Mouse (Mus musculus): ENCODE results near the gene Hist1h2bl. TPM values are rescaled to one million over a fixed set of nuclear protein-coding genes. Genes with fewer than 3 reads are reported as not detected.
"Not testable (repeated sequence)": the region's sequence is repeated elsewhere in the genome, so short reads cannot be mapped to it uniquely, and the experiment has no call there.

Gene Hist1h2bl
- total RNA-seq, 2 experiments from 2014 or later = 79.9 to 84.7 TPM

GRCm38 (mm10) chr13:21727948-21728572 lies 12.1 kb upstream of the Hist1h2bl start:
- intact Hi-C loops (cut with DNase I; ENCODE audit: low total_unique reads) = no loop called here
- DNase-seq = no peak

GRCm38 (mm10) chr13:21722993-21723836 lies 7.3 kb upstream of the Hist1h2bl start:
- intact Hi-C loops (cut with DNase I; ENCODE audit: low total_unique reads) = no loop called here
- no peak for DNase-seq

DNA sequence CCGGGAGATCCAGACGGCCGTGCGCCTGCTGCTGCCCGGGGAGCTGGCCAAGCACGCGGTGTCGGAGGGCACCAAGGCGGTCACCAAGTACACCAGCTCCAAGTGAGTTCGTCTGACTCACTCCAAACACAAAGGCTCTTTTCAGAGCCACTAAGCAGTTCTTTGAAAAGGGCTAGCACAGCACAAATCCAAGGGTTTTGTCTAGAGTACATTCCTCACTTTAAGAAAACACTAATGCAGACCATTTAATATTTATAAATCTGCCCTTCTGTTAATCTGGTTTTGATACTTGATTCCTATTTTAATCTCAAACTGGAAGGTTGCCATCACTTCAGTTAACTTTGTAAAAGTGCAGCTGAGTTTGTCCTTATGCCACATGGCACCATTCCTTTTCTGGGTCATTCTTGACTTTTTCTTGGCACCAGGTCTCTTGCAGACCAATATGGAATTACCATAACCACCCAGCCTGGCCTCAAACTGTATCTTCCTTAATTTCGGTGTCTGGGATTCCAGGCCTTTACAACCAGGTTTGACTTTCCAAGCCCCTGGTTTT lies 6.5 kb upstream of the Hist1h2bl start:
- intact Hi-C loops (cut with DNase I; ENCODE audit: low total_unique reads) = no loop called here
- DNase-seq = no peak

GRCm38 (mm10) chr13:21721757-21722372 lies 5.9 kb upstream of the Hist1h2bl start, which contains the start of gene Hist1h2bm:
Hist1h2bm (plus strand) TSS chr13:21722044.
- peak; percentile 21 for DNase-seq
- intact Hi-C loops (cut with DNase I; ENCODE audit: low total_unique reads) = not testable (repeated sequence)

- intact Hi-C loops (cut with DNase I; ENCODE audit: low total_unique reads); DNase-seq: not testable (repeated sequence)
These were observed 5.3 kb upstream of the Hist1h2bl start for GRCm38 (mm10) chr13:21721107-21721756.

- intact Hi-C loops (cut with DNase I; ENCODE audit: low total_unique reads) = no loop called here
- no peak for DNase-seq
These were observed 2.6 kb upstream of the Hist1h2bl start for GRCm38 (mm10) chr13:21718381-21719080.

GRCm38 (mm10) chr13:21717397-21718357 lies 1.7 kb upstream of the Hist1h2bl start, which contains the start of gene Hist1h3h:
Hist1h3h (plus strand) TSS chr13:21717659.
- intact Hi-C loops (cut with DNase I; ENCODE audit: low total_unique reads) = not testable (repeated sequence)
- DNase-seq = peak; percentile 38

- intact Hi-C loops (cut with DNase I; ENCODE audit: low total_unique reads); DNase-seq: not testable (repeated sequence)
These were observed 823 bp upstream of the Hist1h2bl start for GRCm38 (mm10) chr13:21716540-21717391.

DNA sequence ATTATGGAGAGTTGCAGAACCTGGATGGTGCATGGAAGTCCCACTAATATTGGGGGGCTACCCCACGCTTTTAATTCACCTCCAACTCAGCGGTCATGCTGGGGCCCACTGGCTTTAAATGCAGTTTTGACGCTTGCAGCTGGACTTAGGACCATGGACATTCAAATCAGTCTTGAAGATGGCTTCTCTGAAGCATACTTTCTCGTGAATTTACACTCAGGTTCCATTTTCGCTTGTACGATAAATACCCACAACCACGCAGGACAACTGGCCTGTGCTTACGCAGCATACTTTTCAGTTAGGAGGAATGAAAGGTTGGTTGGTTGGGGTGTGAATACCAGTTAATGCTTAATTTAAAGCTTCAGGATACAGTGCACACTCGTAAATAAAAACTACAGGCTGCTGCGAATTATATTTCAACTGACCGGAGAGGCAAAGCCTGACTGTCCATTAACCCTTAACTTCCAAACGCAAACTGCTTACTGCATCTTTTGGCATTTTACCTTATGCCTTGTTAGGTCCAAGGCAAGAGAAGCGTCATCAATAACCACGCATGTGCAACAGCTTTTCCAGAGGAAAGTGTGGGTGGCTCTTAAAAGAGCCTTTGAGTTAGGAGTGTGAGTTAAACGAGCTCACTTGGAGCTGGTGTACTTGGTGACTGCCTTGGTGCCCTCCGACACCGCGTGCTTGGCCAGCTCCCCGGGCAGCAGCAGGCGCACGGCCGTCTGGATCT lies 646 bp downstream of the Hist1h2bl start:
- DNase-seq = no peak
- intact Hi-C loops (cut with DNase I; ENCODE audit: low total_unique reads) = no loop called here

- intact Hi-C loops (cut with DNase I; ENCODE audit: low total_unique reads) = no loop called here
- DNase-seq = peak; percentile 21
These were observed 1.2 kb downstream of the Hist1h2bl start for GRCm38 (mm10) chr13:21714725-21715124.

GRCm38 (mm10) chr13:21711698-21712097 lies 4.2 kb downstream of the Hist1h2bl start:
- DNase-seq = no peak
- intact Hi-C loops (cut with DNase I; ENCODE audit: low total_unique reads) = no loop called here

DNA sequence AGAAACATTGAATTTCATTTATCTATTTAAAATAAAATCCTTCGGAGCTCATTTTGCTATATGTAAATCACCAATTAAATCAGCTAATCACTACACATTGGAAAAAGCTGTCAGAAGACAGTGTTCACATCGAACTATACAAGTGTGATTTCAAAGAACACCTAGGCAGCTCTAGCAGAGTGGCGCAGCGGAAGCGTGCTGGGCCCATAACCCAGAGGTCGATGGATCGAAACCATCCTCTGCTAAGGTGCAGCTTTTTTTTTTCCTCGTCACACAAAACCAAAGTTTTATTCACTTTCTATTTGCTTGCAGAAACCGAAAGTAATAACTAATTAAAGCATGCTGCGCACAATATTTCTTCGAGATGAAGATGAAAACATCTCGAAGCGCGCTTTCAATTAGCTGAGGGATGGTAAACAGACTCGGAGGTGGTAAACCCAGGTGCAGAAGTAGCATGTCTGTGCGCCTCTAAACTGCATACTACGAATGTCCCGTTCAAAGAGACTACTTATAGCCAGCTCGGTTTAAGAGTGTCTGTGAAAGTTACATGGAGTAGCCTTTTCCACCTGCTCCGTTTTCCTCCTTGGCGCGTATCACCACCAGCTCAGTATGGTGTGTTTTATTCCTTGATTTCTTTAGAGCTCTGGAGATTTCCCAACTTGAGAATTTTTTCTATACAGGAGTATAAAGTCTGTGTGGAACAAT lies 5.0 kb downstream of the Hist1h2bl start:
- peak; percentile 35 for DNase-seq

DNA sequence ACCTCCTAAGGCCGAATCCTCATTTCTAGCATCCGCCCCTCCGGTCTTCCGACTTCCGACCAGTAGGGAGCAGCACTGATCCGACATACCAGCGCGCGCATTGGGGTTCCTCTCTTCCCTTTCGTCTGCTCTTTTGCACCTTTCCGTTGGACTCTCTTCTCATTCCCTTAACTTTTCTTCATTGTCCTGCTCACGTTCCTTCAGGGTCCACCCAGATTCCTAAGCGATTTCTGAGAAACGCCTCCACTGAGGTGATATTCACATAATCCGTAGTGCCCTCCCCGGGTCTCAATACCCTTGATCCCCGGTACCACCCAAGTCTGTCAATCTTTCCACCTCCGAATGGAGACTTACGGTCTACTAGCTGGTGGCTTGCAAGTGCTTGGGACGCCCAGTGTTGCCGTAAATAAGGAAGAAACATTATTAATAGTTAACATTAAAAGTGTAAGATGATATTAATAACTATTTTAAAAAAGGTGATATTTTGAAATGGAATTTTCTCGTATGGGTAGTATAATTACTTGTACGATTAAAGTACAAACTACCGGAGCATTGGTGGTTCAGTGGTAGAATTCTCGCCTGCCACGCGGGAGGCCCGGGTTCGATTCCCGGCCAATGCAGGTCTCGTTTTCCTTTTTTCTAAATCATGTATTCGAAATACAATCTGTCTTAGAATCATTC lies 5.8 kb downstream of the Hist1h2bl start:
- DNase-seq = peak; percentile 85
- intact Hi-C loops (cut with DNase I; ENCODE audit: low total_unique reads) = no loop called here

More for the DNA sequence above, 5.0 kb downstream of the Hist1h2bl start:
- intact Hi-C loops (cut with DNase I; ENCODE audit: low total_unique reads) = no loop called here

GRCm38 (mm10) chr13:21706669-21707068 lies 9.3 kb downstream of the Hist1h2bl start:
- intact Hi-C loops (cut with DNase I; ENCODE audit: low total_unique reads) = no loop called here
- no peak for DNase-seq

- DNase-seq = no peak
- intact Hi-C loops (cut with DNase I; ENCODE audit: low total_unique reads) = no loop called here
These were observed 18.1 kb downstream of the Hist1h2bl start, which contains the start of gene Olfr1359 for GRCm38 (mm10) chr13:21697811-21698210. Olfr1359 (plus strand) TSS chr13:21698111.
